Mouse (Mus musculus) heart, adult 2 months (tissue): ENCODE measurements around the gene Itga2b.

ENCODE experiments used
- CTCF ChIP-seq: fragments of 200-600 bp; IDR thresholded peaks from 2 replicates; pipeline ENCODE4 v1.8.1; 2022; ENCODE audit warnings: antibody characterized with exemption, mild to moderate bottlenecking, moderate library complexity
- EP300 ChIP-seq: fragments of 200-500 bp; IDR thresholded peaks from 2 replicates; pipeline ENCODE4 v1.6.1; 2011; ENCODE audit warnings: low read depth, low read length, control low read depth; ENCODE audit not compliant: insufficient read depth
- POLR2A ChIP-seq: fragments of 200-500 bp; IDR thresholded peaks from 2 replicates; pipeline ENCODE4 v1.6.1; 2011; ENCODE audit warnings: mild to moderate bottlenecking, low read depth, low read length, control low read depth; ENCODE audit not compliant: insufficient read depth

- peak; percentile 49 for TF ChIP-seq CTCF
- TF ChIP-seq EP300 = no peak
- TF ChIP-seq POLR2A = no peak
Observed at GRCm38 (mm10) chr11:102441434-102441833, 28.5 kb downstream of the Itga2b start.
